Mouse (Mus musculus) ovary, postnatal 10 days (tissue): Measurements from ENCODE around the gene Zfp644.
"Not testable (repeated sequence)": the region's sequence is repeated elsewhere in the genome, so short reads cannot be mapped to it uniquely, and the experiment has no call there.

Experiments used
- DNase-seq: peaks from one replicate; pipeline ENCODE4 v3.0.0; 2022; ENCODE audit warnings: low spot score

Gene Zfp644

GRCm38 (mm10) chr5:106696396-106697337 lies at the start of gene Zfp644:
TSS of gene Zfp644 (minus strand) at chr5:106697287.
- DNase-seq, result peak; percentile 80

- DNase-seq, result no peak
Observed at GRCm38 (mm10) chr5:106739716-106740115, 42.6 kb upstream of the Zfp644 start.

DNA sequence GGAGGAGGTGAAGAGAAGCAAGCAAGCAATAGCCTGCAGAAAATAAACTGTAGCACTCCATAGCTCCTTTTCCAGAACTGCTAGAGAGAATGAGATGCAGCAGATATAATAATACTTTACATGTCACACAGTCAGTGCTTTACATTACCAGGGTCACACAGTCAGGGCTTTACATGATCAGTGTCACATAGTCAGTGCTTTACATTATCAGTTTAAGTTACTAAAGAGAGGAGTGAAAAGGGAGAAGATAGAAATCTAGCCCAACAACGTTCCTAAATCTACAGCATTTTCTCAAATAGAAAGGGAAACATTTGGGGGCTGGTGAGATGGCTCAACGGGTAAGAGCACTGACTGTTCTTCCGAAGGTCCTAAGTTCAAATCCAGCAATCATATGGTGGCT lies 26.4 kb upstream of the Zfp644 start:
- no peak for DNase-seq

GRCm38 (mm10) chr5:106722771-106723170 lies 25.7 kb upstream of the Zfp644 start:
- DNase-seq, result no peak

DNA sequence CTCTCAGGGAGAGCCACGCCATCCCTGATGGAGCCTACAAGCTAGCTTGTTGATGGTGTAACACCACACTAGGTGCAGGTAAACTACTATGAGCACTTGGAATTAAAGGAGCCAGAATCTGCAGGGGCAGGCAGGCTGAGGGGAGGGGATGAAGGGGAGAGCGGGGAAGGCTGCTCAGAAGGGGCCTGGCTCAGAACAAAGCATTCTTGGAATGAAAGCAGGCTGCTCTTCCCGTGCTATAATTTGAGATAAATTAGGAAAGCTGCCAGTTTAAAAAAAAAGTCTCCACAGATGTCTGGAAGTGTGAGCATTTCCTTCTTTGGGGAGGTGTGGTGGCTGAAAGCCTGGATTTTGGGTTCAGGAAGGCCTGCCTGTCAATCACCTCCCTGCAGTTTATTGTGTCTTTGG lies 14.8 kb upstream of the Zfp644 start:
- no peak for DNase-seq

- no peak for DNase-seq
Observed at GRCm38 (mm10) chr5:106711220-106711726, 14.2 kb upstream of the Zfp644 start.

- DNase-seq, result no peak
Observed at GRCm38 (mm10) chr5:106710611-106711010, 13.5 kb upstream of the Zfp644 start.

DNA sequence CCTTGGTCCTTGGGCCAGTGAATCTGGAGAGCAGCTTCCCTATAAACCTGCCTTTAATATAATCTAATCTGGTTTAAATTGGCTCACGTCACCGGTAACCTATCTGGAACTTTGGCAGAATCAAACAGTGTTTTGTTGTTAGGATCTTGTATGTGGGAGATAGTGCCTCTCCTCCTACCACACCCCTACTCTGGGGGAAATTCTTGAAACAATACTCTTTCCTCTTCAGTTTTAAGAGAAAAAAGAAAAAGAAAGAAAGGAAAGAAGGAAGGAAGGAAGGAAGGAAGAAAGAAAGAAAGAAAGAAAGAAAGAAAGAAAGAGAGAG lies 13.0 kb upstream of the Zfp644 start:
- no peak for DNase-seq

DNA sequence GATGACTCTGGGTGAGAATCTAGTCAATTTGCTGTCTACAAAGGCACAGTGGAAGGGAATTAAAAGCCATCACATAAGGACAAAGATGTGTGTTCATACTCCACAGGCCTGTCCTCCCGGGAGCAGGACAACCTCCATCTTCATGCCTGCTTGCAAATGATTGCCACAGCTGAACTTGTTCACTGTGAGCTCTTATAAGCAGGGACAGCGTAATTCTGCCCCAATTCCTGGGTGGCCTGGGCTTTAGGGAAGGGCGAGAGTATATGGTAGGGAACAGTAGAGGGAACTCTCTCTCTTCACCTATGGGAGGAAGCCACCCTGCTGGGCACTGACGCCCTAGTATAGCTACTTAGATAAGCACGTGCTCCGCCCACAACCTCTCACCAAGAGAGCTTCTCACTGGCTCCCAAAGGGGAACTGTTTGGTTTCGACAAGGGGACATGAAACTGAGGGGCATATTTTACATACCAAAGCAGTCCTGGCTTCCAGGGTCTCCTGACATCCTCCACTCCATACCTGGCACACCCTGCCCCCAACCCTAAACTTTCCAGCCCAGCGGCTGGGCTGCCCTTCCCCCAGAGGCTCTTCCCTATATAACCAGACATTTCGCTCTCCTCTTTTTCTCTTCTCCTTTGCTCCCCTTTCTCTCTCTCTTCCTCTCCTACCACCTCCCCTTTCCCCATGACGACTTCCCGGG lies 12.4 kb upstream of the Zfp644 start:
- DNase-seq, result no peak

- no peak for DNase-seq
Observed at GRCm38 (mm10) chr5:106706363-106706762, 9.3 kb upstream of the Zfp644 start.

GRCm38 (mm10) chr5:106705162-106705561 lies 8.1 kb upstream of the Zfp644 start:
- no peak for DNase-seq

GRCm38 (mm10) chr5:106695681-106696395 lies 1.2 kb downstream of the Zfp644 start:
- DNase-seq, result peak; percentile 66

GRCm38 (mm10) chr5:106695141-106695540 lies 1.9 kb downstream of the Zfp644 start:
- DNase-seq, result no peak

DNA sequence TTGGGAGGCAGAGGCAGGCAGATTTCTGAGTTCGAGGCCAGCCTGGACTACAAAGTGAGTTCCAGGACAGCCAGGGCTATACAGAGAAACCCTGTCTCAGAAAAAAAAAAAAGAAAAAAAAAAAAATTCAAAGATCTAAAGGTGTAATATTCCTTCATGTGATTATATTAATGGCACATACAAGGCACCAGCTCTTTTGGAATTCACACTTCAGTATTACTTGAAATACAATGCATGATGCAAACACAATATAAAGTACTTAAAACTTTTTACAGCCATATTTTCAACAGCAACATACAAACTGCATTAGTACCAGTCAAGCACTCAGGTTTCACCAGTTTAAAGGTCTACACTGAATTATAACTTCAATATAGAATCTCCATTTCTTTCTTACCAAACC lies 2.4 kb downstream of the Zfp644 start:
- DNase-seq, result no peak

DNA sequence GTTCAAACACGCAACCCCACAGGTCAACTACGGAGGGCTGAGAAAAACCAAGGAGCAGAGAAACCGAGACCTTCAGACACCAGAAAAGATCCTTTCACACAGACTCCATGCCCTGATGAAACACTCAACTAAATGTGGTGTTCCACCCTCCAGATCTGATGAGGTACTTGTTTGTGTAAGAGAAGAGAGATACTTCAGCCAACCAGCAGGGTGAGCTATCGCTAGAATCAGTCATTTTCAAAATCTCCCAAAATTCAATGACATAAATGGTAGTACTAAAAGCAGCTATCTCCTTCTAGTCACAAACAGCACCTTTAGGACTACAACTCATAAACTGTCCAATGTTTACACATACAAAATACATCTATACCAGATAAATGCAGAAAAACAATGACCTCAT lies 4.1 kb downstream of the Zfp644 start:
- DNase-seq, result no peak

GRCm38 (mm10) chr5:106680636-106681458 lies 16.2 kb downstream of the Zfp644 start:
- no peak for DNase-seq

GRCm38 (mm10) chr5:106679659-106680058 lies 17.4 kb downstream of the Zfp644 start:
- no peak for DNase-seq

DNA sequence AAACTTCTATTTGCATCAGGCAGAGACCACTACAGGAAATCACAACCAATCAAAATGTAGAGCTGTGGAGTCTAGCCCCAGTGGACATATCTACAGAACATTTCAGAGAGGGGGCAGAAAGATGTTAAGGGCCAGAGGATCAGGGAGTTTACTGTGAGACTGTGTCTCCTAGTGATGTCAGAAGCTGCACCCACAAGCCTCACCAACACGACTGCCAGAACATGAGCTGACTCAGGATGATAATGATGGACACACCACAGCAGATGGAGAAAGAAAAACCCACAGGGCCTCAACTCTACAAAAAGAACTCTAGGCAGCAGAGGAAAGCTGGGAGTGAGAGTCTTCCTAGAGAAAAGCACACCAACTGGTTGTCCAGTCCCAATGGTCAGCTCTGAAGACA lies 18.3 kb downstream of the Zfp644 start:
- not testable (repeated sequence) for DNase-seq

- no peak for DNase-seq
Observed at GRCm38 (mm10) chr5:106676784-106677183, 20.3 kb downstream of the Zfp644 start.

GRCm38 (mm10) chr5:106672597-106672996 lies 24.5 kb downstream of the Zfp644 start:
- no peak for DNase-seq

- no peak for DNase-seq
Observed at GRCm38 (mm10) chr5:106671893-106672292, 25.2 kb downstream of the Zfp644 start.

DNA sequence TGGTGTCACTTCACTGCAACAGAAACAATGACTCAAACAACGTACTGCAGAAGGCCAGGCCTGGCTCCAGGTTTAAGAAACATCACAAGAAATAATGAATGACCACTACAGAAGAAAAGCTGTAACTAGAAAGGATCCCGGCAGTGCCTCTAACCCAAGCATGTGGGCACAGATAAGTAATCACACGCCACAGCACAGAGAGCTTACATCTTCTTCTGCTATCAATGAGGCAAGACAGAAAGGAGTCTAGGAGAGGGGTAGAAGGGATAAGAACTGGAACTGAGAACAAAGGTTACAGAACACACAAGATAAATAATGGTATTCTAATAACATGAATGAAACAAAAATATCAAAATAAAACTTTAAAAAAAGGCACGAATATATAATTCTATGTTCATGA lies 32.2 kb downstream of the Zfp644 start:
- DNase-seq, result no peak
